Mouse (Mus musculus): ENCODE measurements at regions not wholly inside any gene's neighbourhood (a gene's known extent, or its start where the extent isn't known, plus 50 kb on each side); places are given as distances from the start of the nearest gene placed in this dataset.

- Histone ChIP-seq H3K4me3 (ENCODE audit: low read depth, low read length) (no peak overlapping the region), H3K9me3 (replicated peaks; ENCODE audit: control insufficient read depth, low read length) (no peaks in the 10 kb centered on the region), H3K4me1 (ENCODE audit: control insufficient read depth, low read depth, low read length) (no peaks in the 10 kb centered on the region), H3K36me3 (ENCODE audit: control insufficient read depth, insufficient read depth) (no peaks in the 10 kb centered on the region), H3K27ac (ENCODE audit: low read length) (no peak overlapping the region), H3K27me3 (ENCODE audit: control insufficient read depth, insufficient read depth, low read depth, low read length) (no peaks in the 10 kb centered on the region), H3K4me2 (ENCODE audit: low read depth, low read length) (no peak overlapping the region), H3K9ac (ENCODE audit: low read depth, low read length) (no peak overlapping the region)
- WGBS (ENCODE audit: insufficient replicate concordance): 69% methylated on average over 15 of the region's 15 CpGs
- no peak for ATAC-seq (ENCODE audit: low read depth)
Measured at GRCm38 (mm10) chr11:39733434-39734076, 961.4 kb downstream of the Mat2b start.

DNA sequence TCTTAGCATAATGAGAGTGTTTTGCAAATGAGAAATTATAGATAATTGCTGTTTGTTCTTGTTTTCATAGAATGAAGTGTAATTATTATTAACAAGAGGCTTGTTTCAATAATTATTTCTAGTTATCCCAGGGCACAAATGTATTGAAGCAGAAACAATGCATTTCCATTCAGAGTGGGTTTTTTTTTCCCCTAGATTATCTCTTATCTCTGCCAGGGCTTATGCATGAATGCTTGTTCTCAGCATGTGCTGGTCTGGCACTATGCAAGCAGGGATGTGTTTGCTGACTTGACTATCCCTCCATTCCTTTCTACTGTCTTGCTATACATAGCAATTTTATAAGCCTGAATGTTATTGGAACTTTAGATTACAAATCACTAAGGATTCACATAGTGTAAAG, 971.4 kb downstream of the Mat2b start:
- Histone ChIP-seq H3K27me3 (ENCODE audit: control insufficient read depth, insufficient read depth, low read depth, low read length) (no peaks in the 10 kb centered on the region), H3K9me3 (replicated peaks; ENCODE audit: control insufficient read depth, low read length) (no peaks in the 10 kb centered on the region), H3K9ac (ENCODE audit: low read depth, low read length) (no peak overlapping the region), H3K27ac (ENCODE audit: low read length) (no peak overlapping the region), H3K4me3 (ENCODE audit: low read depth, low read length) (no peak overlapping the region), H3K4me1 (ENCODE audit: control insufficient read depth, low read depth, low read length) (no peaks in the 10 kb centered on the region), H3K36me3 (ENCODE audit: control insufficient read depth, insufficient read depth) (no peaks in the 10 kb centered on the region), H3K4me2 (ENCODE audit: low read depth, low read length) (no peak overlapping the region)
- ATAC-seq (ENCODE audit: low read depth): no peak

- no peaks in the 10 kb centered on the region for H3K4me1 ChIP-seq (ENCODE audit: control insufficient read depth, low read depth, low read length)
- WGBS (ENCODE audit: insufficient replicate concordance): 40% methylated on average over 2 of the region's 2 CpGs
- ATAC-seq (ENCODE audit: low read depth): no peak
Measured at GRCm38 (mm10) chr11:39678521-39678920, 1016.5 kb downstream of the Mat2b start.

GRCm38 (mm10) chr11:39653595-39653994, 1041.4 kb downstream of the Mat2b start:
- H3K9ac ChIP-seq (ENCODE audit: low read depth, low read length): no peak overlapping the region
- WGBS (ENCODE audit: insufficient replicate concordance): 59% methylated on average over 5 of the region's 5 CpGs
- H3K36me3 ChIP-seq (ENCODE audit: control insufficient read depth, insufficient read depth): no peaks in the 10 kb centered on the region
- no peak for ATAC-seq (ENCODE audit: low read depth)
- no peak overlapping the region for H3K4me2 ChIP-seq (ENCODE audit: low read depth, low read length)
- H3K27ac ChIP-seq (ENCODE audit: low read length): no peak overlapping the region
- no peak overlapping the region for H3K4me3 ChIP-seq (ENCODE audit: low read depth, low read length)
- no peaks in the 10 kb centered on the region for H3K9me3 ChIP-seq (replicated peaks; ENCODE audit: control insufficient read depth, low read length)
- H3K27me3 ChIP-seq (ENCODE audit: control insufficient read depth, insufficient read depth, low read depth, low read length): no peaks in the 10 kb centered on the region
- no peaks in the 10 kb centered on the region for H3K4me1 ChIP-seq (ENCODE audit: control insufficient read depth, low read depth, low read length)

More at GRCm38 (mm10) chr11:39678521-39678920, 1016.5 kb downstream of the Mat2b start:
- Histone ChIP-seq H3K36me3 (ENCODE audit: control insufficient read depth, insufficient read depth) (no peaks in the 10 kb centered on the region), H3K4me3 (ENCODE audit: low read depth, low read length) (no peak overlapping the region), H3K27ac (ENCODE audit: low read length) (no peak overlapping the region), H3K27me3 (ENCODE audit: control insufficient read depth, insufficient read depth, low read depth, low read length) (no peaks in the 10 kb centered on the region), H3K9me3 (replicated peaks; ENCODE audit: control insufficient read depth, low read length) (no peaks in the 10 kb centered on the region), H3K9ac (ENCODE audit: low read depth, low read length) (no peak overlapping the region), H3K4me2 (ENCODE audit: low read depth, low read length) (no peak overlapping the region)

GRCm38 (mm10) chr11:39619356-39619755, 1075.6 kb downstream of the Mat2b start:
- no peak overlapping the region for H3K27ac ChIP-seq (ENCODE audit: low read length)
- ATAC-seq (ENCODE audit: low read depth): no peak
- H3K4me3 ChIP-seq (ENCODE audit: low read depth, low read length): no peak overlapping the region
- H3K4me2 ChIP-seq (ENCODE audit: low read depth, low read length): no peak overlapping the region
- WGBS (ENCODE audit: insufficient replicate concordance): 58% methylated on average over 1 of the region's 1 CpGs
- H3K27me3 ChIP-seq (ENCODE audit: control insufficient read depth, insufficient read depth, low read depth, low read length): no peaks in the 10 kb centered on the region
- no peak overlapping the region for H3K9ac ChIP-seq (ENCODE audit: low read depth, low read length)
- H3K4me1 ChIP-seq (ENCODE audit: control insufficient read depth, low read depth, low read length): no peaks in the 10 kb centered on the region
- no peaks in the 10 kb centered on the region for H3K36me3 ChIP-seq (ENCODE audit: control insufficient read depth, insufficient read depth)
- no peaks in the 10 kb centered on the region for H3K9me3 ChIP-seq (replicated peaks; ENCODE audit: control insufficient read depth, low read length)

DNA sequence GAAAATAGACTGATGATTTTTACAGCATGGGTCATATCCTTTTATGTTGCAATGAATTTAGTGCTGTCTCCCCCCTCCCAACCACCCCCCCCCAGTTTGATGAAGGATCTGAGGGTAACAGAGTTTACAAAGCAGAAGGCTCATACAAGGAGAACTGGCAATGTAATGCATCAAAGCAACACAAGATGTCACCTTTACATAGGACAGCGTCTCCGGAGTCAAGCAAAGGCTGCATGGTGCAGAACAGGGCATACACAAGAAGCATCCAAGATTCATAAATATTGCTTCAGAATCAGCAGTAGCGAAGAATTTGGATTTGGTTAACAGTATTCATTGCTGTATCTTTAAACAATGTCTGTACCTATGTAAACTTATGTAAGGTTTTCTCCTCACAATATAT, 1079.2 kb downstream of the Mat2b start:
- Histone ChIP-seq H3K4me3 (ENCODE audit: low read depth, low read length) (no peak overlapping the region), H3K36me3 (ENCODE audit: control insufficient read depth, insufficient read depth) (no peaks in the 10 kb centered on the region), H3K27ac (ENCODE audit: low read length) (no peak overlapping the region), H3K4me1 (ENCODE audit: control insufficient read depth, low read depth, low read length) (no peaks in the 10 kb centered on the region), H3K4me2 (ENCODE audit: low read depth, low read length) (no peak overlapping the region), H3K9ac (ENCODE audit: low read depth, low read length) (no peak overlapping the region), H3K27me3 (ENCODE audit: control insufficient read depth, insufficient read depth, low read depth, low read length) (no peaks in the 10 kb centered on the region), H3K9me3 (replicated peaks; ENCODE audit: control insufficient read depth, low read length) (no peaks in the 10 kb centered on the region)
- ATAC-seq (ENCODE audit: low read depth): no peak
- WGBS (ENCODE audit: insufficient replicate concordance): 63% methylated on average over 3 of the region's 3 CpGs

- WGBS (ENCODE audit: insufficient replicate concordance): 22% methylated on average over 4 of the region's 4 CpGs
- H3K27me3 ChIP-seq (ENCODE audit: control insufficient read depth, insufficient read depth, low read depth, low read length): no peaks in the 10 kb centered on the region
Measured at GRCm38 (mm10) chr11:39596479-39596878, 1098.5 kb downstream of the Mat2b start.

DNA sequence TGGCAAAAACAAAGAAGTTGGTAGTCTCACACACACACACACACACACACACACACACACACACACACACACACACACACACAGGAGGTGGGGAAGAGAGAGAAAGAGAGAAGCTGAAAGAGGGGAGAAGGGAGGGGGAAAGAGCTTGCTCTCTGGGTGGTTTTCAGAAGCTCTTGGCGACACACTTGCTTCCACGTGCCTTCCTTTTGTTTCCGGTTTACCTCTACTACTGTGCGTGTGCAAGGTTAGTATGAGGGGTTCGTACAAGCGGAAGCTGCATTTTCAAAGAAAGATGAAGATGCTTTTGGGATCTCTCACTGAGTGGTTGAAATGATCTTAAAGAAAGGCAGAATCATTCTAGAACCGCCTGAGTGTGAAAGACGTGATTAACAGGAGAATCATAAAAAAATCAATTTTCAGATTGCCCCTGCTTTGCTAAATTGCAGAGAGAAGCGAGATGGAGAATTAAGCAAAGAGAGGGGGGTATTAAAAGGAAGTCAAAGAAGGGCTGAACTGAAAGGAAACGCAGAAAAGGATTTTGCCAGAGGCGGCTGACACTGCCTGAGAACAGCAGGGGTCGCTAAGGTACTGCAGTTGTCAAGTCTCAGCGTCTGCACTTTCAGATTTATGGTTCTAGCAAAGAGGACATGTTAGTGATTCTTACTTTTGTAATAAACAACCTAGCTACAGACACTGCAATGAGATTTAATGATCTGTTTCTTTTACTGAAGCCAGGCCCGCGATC, 1106.2 kb downstream of the Mat2b start:
- H3K4me3 ChIP-seq (ENCODE audit: low read depth, low read length): no peak overlapping the region
- H3K4me2 ChIP-seq (ENCODE audit: low read depth, low read length): no peak overlapping the region

More at GRCm38 (mm10) chr11:39596479-39596878, 1098.5 kb downstream of the Mat2b start:
- no peak overlapping the region for H3K4me2 ChIP-seq (ENCODE audit: low read depth, low read length)
- no peak overlapping the region for H3K27ac ChIP-seq (ENCODE audit: low read length)
- no peaks in the 10 kb centered on the region for H3K9me3 ChIP-seq (replicated peaks; ENCODE audit: control insufficient read depth, low read length)
- H3K36me3 ChIP-seq (ENCODE audit: control insufficient read depth, insufficient read depth): no peaks in the 10 kb centered on the region
- no peak for ATAC-seq (ENCODE audit: low read depth)
- H3K4me3 ChIP-seq (ENCODE audit: low read depth, low read length): no peak overlapping the region
- no peaks in the 10 kb centered on the region for H3K4me1 ChIP-seq (ENCODE audit: control insufficient read depth, low read depth, low read length)
- H3K9ac ChIP-seq (ENCODE audit: low read depth, low read length): no peak overlapping the region

GRCm38 (mm10) chr11:39558287-39558686, 1136.7 kb downstream of the Mat2b start:
- Histone ChIP-seq H3K9me3 (replicated peaks; ENCODE audit: control insufficient read depth, low read length) (no peaks in the 10 kb centered on the region), H3K27ac (ENCODE audit: low read length) (no peak overlapping the region), H3K4me3 (ENCODE audit: low read depth, low read length) (no peak overlapping the region), H3K9ac (ENCODE audit: low read depth, low read length) (no peak overlapping the region), H3K4me1 (ENCODE audit: control insufficient read depth, low read depth, low read length) (no peaks in the 10 kb centered on the region), H3K4me2 (ENCODE audit: low read depth, low read length) (no peak overlapping the region), H3K27me3 (ENCODE audit: control insufficient read depth, insufficient read depth, low read depth, low read length) (no peaks in the 10 kb centered on the region), H3K36me3 (ENCODE audit: control insufficient read depth, insufficient read depth) (no peaks in the 10 kb centered on the region)
- ATAC-seq (ENCODE audit: low read depth): no peak
- whole genome bisulfite sequencing (ENCODE audit: insufficient replicate concordance): 34% methylated on average over 3 of the region's 3 CpGs

More for the DNA sequence above, 1106.2 kb downstream of the Mat2b start:
- no peak for ATAC-seq (ENCODE audit: low read depth)
- Histone ChIP-seq H3K36me3 (ENCODE audit: control insufficient read depth, insufficient read depth) (no peaks in the 10 kb centered on the region), H3K9me3 (replicated peaks; ENCODE audit: control insufficient read depth, low read length) (no peaks in the 10 kb centered on the region), H3K4me1 (ENCODE audit: control insufficient read depth, low read depth, low read length) (no peaks in the 10 kb centered on the region), H3K27ac (ENCODE audit: low read length) (no peak overlapping the region), H3K9ac (ENCODE audit: low read depth, low read length) (no peak overlapping the region), H3K27me3 (ENCODE audit: control insufficient read depth, insufficient read depth, low read depth, low read length) (no peaks in the 10 kb centered on the region)
- 13% methylated on average over 15 of the region's 15 CpGs for WGBS (ENCODE audit: insufficient replicate concordance)

All from liver, embryonic 16.5 days (tissue).